Mouse (Mus musculus): ENCODE measurements around the gene Vmn1r21. TPM values are rescaled to one million over a fixed set of nuclear protein-coding genes. Genes with fewer than 3 reads are reported as not detected.

The Vmn1r21 gene
- polyA plus RNA-seq, 1 experiment from 2014 or later, result 0.16 TPM

DNA sequence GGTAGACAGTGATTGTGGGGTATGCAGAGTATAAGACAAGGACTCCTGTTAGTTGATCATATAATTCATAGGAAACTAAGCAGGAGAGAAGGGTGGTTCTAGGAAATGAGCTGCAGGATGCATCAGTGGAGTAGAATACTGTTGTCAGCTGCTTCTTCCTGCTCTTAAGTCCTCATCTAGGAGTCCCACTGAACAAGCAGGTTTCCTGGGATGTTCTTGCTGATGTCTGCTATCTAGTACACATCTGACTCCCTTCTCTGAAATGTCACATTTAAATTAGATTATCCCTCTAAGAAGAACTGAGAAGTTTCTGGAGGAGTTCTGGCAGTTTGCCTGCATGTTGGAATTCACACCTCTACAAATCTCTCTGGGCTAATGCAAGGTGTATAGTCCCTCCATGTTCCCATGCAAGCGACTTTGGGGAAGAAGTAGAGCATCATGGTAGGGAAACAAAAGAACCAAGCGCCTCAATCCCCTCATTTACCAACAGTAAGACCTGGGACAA is 35.7 kb downstream of the Vmn1r21 start:
- Histone ChIP-seq H3K9ac (replicated peaks; ENCODE audit: low read depth, low read length) (no peak overlapping the region), H3K4me1 (ENCODE audit: control insufficient read depth, insufficient read depth, low read length) (no peaks in the 10 kb centered on the region), H3K9me3 (ENCODE audit: control insufficient read depth, low read length) (peaks cover 3% of the 10 kb centered on the region; the same call in 1 of the 2 replicates), H3K36me3 (ENCODE audit: control insufficient read depth, insufficient read depth, low read length) (no peaks in the 10 kb centered on the region), H3K4me2 (ENCODE audit: low read depth, low read length) (no peak overlapping the region), H3K27ac (ENCODE audit: low read depth, low read length) (no peak overlapping the region), H3K27me3 (ENCODE audit: control insufficient read depth, insufficient read depth, low read length) (no peaks in the 10 kb centered on the region), H3K4me3 (ENCODE audit: low read depth, low read length) (no peak overlapping the region)
- WGBS, result 87% methylated on average over 2 of the region's 2 CpGs
- no peak for ATAC-seq (ENCODE audit: low read depth)

DNA sequence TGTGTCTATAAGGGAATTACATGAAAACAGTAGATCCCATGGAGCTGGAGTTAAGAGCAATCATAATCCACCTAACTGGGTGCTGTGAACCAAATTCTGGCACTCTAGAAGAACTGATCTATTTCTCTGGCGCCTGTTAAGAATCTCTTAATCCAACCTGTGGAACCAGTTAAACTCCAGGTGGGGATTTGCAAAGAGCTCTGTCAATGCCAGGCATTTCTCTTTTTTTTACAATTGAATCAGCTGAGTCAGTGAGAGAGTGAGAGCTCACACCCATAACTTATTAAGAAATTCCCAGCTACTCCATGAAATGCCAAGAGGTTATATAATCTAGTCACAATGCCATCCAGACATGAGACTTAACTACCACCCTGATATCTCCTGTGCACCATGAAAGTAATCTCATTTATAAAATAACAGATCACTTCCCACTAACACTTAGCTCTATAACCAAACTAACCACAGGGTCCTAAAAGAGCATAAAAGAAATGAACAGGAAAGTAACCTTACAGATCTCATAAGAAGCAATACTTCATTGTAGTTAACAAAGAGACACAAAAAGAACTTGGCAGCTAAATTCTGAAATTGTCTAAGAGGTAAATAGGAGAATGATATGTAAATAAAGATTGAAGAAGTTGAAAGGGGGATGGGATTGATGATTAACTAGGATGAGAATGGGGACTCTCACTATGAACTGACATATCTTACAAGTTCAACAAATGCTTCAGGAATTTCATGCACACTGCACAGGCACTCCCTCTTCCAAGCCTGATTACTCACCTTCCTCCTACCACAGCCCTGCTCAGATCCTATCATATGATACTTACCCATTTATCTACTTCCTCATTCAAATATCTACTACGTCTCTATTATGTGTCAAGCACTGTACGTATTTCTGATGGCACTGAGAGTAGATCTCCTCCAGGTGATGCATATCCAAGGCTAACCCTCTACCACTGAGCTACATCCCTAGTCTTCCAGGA is 38.1 kb downstream of the Vmn1r21 start:
- peaks cover 6% of the 10 kb centered on the region; the same call in 1 of the 2 replicates for H3K9me3 ChIP-seq (ENCODE audit: control insufficient read depth, low read length)
- 94% methylated on average over 3 of the region's 3 CpGs for WGBS
- no peaks in the 10 kb centered on the region for H3K4me1 ChIP-seq (ENCODE audit: control insufficient read depth, insufficient read depth, low read length)
- no peak overlapping the region for H3K4me3 ChIP-seq (ENCODE audit: low read depth, low read length)
- no peak overlapping the region for H3K27ac ChIP-seq (ENCODE audit: low read depth, low read length)
- H3K27me3 ChIP-seq (ENCODE audit: control insufficient read depth, insufficient read depth, low read length), result no peaks in the 10 kb centered on the region
- ATAC-seq (ENCODE audit: low read depth), result no peak
- no peaks in the 10 kb centered on the region for H3K36me3 ChIP-seq (ENCODE audit: control insufficient read depth, insufficient read depth, low read length)
- H3K9ac ChIP-seq (replicated peaks; ENCODE audit: low read depth, low read length), result no peak overlapping the region
- no peak overlapping the region for H3K4me2 ChIP-seq (ENCODE audit: low read depth, low read length)

DNA sequence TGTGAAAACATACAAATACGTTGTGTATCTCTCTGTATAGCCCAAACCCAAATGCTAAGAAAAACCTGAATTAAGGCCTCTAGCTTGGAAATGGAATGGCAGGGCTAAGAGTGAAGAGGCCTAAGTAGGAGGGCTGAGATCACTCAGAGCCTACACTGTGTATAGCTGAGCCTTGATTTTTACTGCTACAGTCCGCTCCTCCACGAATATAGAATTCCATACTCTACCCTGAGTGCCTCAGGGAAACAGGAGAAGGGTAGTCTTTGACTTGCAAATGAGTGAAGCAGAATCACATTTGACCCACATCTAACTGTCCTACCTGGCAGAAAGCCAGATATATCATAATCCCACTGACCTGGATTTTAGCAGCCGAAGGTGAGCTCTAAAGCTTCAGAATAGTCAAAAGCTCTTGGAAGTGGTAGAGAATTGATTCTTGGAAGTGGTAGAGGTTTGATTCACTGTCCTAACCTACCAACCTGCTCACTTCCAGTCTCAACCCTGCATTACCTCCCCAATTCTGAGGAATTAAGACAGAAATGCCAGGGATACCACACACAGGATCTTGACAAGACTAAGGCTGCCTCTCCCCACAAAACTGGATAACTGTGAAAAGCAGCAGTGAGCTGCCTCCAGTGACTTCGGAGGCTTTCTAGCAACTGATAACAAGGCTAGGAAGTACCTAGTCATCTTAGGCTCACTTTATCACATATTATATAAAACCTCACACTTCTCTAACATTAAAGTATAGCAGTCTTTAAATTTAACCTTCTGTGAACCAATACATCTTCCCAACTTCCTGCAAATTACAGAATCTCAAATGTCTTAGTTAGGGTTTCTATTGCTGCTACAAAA is 44.7 kb downstream of the Vmn1r21 start:
- H3K4me3 ChIP-seq (ENCODE audit: low read depth, low read length), result no peak overlapping the region
- no peak overlapping the region for H3K27ac ChIP-seq (ENCODE audit: low read depth, low read length)
- H3K36me3 ChIP-seq (ENCODE audit: control insufficient read depth, insufficient read depth, low read length), result no peaks in the 10 kb centered on the region
- no peaks in the 10 kb centered on the region for H3K4me1 ChIP-seq (ENCODE audit: control insufficient read depth, insufficient read depth, low read length)
- H3K9me3 ChIP-seq (ENCODE audit: control insufficient read depth, low read length), result peaks cover 6% of the 10 kb centered on the region; the same call in 1 of the 2 replicates
- 89% methylated on average over 5 of the region's 5 CpGs for WGBS
- ATAC-seq (ENCODE audit: low read depth), result no peak
- H3K9ac ChIP-seq (replicated peaks; ENCODE audit: low read depth, low read length), result no peak overlapping the region
- H3K27me3 ChIP-seq (ENCODE audit: control insufficient read depth, insufficient read depth, low read length), result no peaks in the 10 kb centered on the region
- no peak overlapping the region for H3K4me2 ChIP-seq (ENCODE audit: low read depth, low read length)

DNA sequence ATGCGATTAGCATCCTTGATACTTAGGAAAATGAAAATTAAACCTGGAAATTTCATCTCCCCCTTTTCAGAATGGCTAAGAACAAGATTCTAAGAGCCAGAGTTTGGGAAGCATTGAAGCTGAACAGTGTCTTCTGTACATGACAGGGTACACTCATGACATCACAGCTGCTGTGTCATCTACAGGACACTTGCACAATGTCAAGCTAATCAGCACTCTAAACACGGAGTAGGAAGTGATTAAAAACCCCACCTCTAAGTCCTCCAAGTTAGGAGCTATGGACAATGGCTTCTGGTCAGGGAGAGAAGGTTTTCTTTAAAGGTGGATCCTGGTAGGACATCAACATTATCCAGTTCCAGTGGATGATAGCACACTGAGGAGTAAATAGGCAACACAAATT is 47.0 kb downstream of the Vmn1r21 start:
- ATAC-seq (ENCODE audit: low read depth), result no peak
- Histone ChIP-seq H3K27ac (ENCODE audit: low read depth, low read length) (no peak overlapping the region), H3K4me3 (ENCODE audit: low read depth, low read length) (no peak overlapping the region), H3K27me3 (ENCODE audit: control insufficient read depth, insufficient read depth, low read length) (no peaks in the 10 kb centered on the region), H3K4me1 (ENCODE audit: control insufficient read depth, insufficient read depth, low read length) (no peaks in the 10 kb centered on the region), H3K9me3 (ENCODE audit: control insufficient read depth, low read length) (no peaks in the 10 kb centered on the region), H3K4me2 (ENCODE audit: low read depth, low read length) (no peak overlapping the region), H3K9ac (replicated peaks; ENCODE audit: low read depth, low read length) (no peak overlapping the region), H3K36me3 (ENCODE audit: control insufficient read depth, insufficient read depth, low read length) (no peaks in the 10 kb centered on the region)
- 88% methylated on average over 2 of the region's 2 CpGs for WGBS

DNA sequence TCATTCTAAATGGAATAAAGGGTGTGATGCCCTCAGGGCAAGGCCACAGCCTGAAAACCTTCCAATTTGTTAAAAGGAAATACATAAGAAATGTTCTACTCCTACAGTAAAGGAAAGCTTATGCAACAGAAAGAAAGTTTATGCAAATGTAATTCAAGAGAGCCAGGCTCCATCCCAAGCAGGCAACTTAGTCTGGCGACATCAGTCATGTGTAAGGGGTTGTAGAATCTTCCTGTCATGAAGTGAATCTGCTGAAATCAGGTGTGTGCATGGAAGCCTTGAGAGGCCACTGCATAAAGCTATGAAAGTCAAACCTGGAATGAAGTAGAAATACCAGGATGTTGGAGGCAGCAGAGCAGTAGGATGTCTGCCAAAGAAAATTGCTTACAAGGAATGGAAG is 51.2 kb downstream of the Vmn1r21 start:
- Histone ChIP-seq H3K9ac (replicated peaks; ENCODE audit: low read depth, low read length) (no peak overlapping the region), H3K27me3 (ENCODE audit: control insufficient read depth, insufficient read depth, low read length) (no peaks in the 10 kb centered on the region), H3K4me1 (ENCODE audit: control insufficient read depth, insufficient read depth, low read length) (no peaks in the 10 kb centered on the region), H3K4me2 (ENCODE audit: low read depth, low read length) (no peak overlapping the region), H3K9me3 (ENCODE audit: control insufficient read depth, low read length) (no peaks in the 10 kb centered on the region), H3K27ac (ENCODE audit: low read depth, low read length) (no peak overlapping the region), H3K4me3 (ENCODE audit: low read depth, low read length) (no peak overlapping the region), H3K36me3 (ENCODE audit: control insufficient read depth, insufficient read depth, low read length) (no peaks in the 10 kb centered on the region)
- no peak for ATAC-seq (ENCODE audit: low read depth)
- WGBS, result 92% methylated on average over 1 of the region's 1 CpGs

DNA sequence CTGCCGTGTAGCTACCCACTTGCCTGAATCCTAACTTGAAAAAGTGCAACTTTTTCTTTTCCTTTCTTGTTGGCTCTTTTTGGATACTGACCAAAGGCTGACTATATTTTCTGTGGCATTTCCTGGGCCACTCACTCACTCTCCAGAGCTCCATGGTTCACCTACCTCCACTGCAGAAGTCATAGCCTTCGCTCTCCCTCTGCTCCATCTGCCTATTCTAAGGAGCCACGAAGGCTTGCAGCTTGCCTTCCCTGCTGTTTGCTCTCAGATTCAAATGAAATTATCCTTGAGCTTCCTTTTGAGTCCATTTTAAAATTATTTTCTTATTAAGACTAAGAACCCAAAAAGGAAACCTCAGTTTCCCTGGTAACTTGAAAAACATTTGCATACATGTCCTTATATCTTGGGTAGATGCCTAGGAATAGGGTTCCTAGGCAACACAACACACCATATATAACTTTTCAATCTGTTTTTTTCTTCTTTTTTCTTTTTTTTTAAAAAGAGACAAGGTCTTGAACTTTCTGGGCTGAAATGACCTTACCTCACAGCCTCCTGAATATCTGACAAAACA is 53.2 kb downstream of the Vmn1r21 start:
- WGBS, result 94% methylated on average over 3 of the region's 3 CpGs
- no peak overlapping the region for H3K27ac ChIP-seq (ENCODE audit: low read depth, low read length)
- H3K9me3 ChIP-seq (ENCODE audit: control insufficient read depth, low read length), result no peaks in the 10 kb centered on the region
- ATAC-seq (ENCODE audit: low read depth), result no peak
- H3K4me3 ChIP-seq (ENCODE audit: low read depth, low read length), result no peak overlapping the region
- H3K4me1 ChIP-seq (ENCODE audit: control insufficient read depth, insufficient read depth, low read length), result no peaks in the 10 kb centered on the region
- no peaks in the 10 kb centered on the region for H3K27me3 ChIP-seq (ENCODE audit: control insufficient read depth, insufficient read depth, low read length)
- H3K4me2 ChIP-seq (ENCODE audit: low read depth, low read length), result no peak overlapping the region
- H3K36me3 ChIP-seq (ENCODE audit: control insufficient read depth, insufficient read depth, low read length), result no peaks in the 10 kb centered on the region
- no peak overlapping the region for H3K9ac ChIP-seq (replicated peaks; ENCODE audit: low read depth, low read length)

DNA sequence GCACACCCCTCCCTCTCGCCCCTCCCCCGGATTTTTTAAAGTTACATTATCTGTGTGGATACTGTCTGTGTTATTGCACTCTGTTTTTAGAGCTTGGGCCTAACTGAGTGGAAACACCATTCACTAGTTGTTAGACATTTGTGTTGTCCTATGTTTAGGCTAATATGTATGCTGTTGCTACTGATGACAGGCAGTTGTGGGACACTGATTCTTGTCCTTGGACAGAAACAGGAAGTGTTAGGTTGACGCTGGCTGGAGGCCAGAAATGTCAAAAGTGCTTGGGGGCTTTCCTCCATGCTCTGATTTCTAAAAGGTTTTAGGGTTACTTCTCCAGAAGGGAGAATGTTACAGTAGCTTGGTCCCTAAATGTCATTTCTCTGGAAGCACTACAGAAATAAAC is 54.3 kb downstream of the Vmn1r21 start:
- no peak overlapping the region for H3K4me2 ChIP-seq (ENCODE audit: low read depth, low read length)
- H3K36me3 ChIP-seq (ENCODE audit: control insufficient read depth, insufficient read depth, low read length), result no peaks in the 10 kb centered on the region
- H3K4me1 ChIP-seq (ENCODE audit: control insufficient read depth, insufficient read depth, low read length), result no peaks in the 10 kb centered on the region
- no peak overlapping the region for H3K27ac ChIP-seq (ENCODE audit: low read depth, low read length)
- 75% methylated on average over 3 of the region's 3 CpGs for WGBS
- no peak for ATAC-seq (ENCODE audit: low read depth)
- H3K27me3 ChIP-seq (ENCODE audit: control insufficient read depth, insufficient read depth, low read length), result no peaks in the 10 kb centered on the region
- H3K4me3 ChIP-seq (ENCODE audit: low read depth, low read length), result no peak overlapping the region
- no peaks in the 10 kb centered on the region for H3K9me3 ChIP-seq (ENCODE audit: control insufficient read depth, low read length)
- no peak overlapping the region for H3K9ac ChIP-seq (replicated peaks; ENCODE audit: low read depth, low read length)

Data from neural tube, embryonic 14.5 days (tissue).